Mouse (Mus musculus) kidney, embryonic 15.5 days (tissue): ENCODE data around the gene Arfgap2. TPM values are rescaled to one million over a fixed set of nuclear protein-coding genes. Genes with fewer than 3 reads are reported as not detected.

Experiments
- ATAC-seq: fragments of 200-750 bp; cut with Nextera tagmentation; replicated peaks from 2 replicates; pipeline ENCODE4 v1.8.0; 2017; ENCODE audit warnings: moderate TSS enrichment; ENCODE audit not compliant: low FRiP score
- H3K27ac ChIP-seq: fragments of 300-500 bp; sonication (generic); 2 replicates; pipeline ENCODE4 v1.5.1; 2015; ENCODE audit warnings: mild to moderate bottlenecking, inconsistent platforms
- H3K27me3 ChIP-seq: fragments of 300-500 bp; sonication (generic); 2 replicates; pipeline ENCODE4 v1.6.1; 2015; ENCODE audit warnings: inconsistent platforms
- H3K36me3 ChIP-seq: fragments of 300-500 bp; sonication (generic); 2 replicates; pipeline ENCODE4 v1.6.1; 2015; ENCODE audit warnings: inconsistent platforms
- H3K4me1 ChIP-seq: fragments of 300-500 bp; sonication (generic); 2 replicates; pipeline ENCODE4 v1.6.1; 2015; ENCODE audit warnings: inconsistent platforms
- H3K4me2 ChIP-seq: fragments of 300-500 bp; sonication (generic); 2 replicates; pipeline ENCODE4 v1.6.1; 2015; ENCODE audit warnings: moderate library complexity, mild to moderate bottlenecking, inconsistent platforms
- H3K4me3 ChIP-seq: fragments of 300-500 bp; sonication (generic); replicated peaks from 2 replicates; pipeline ENCODE4 v1.5.1; 2015; ENCODE audit warnings: mild to moderate bottlenecking, inconsistent platforms
- H3K9ac ChIP-seq: fragments of 300-500 bp; sonication (generic); 2 replicates; pipeline ENCODE4 v1.6.1; 2015; ENCODE audit warnings: mild to moderate bottlenecking, inconsistent platforms
- H3K9me3 ChIP-seq: fragments of 300-500 bp; sonication (generic); replicated peaks from 2 replicates; pipeline ENCODE4 v1.6.1; 2016; ENCODE audit warnings: inconsistent platforms
- WGBS: fragments of 180-500 bp; shearing (Covaris S2); methylation state at CpG from one replicate; pipeline ENCODE4 v1.1.7; 2015; ENCODE audit warnings: mixed read lengths; 5-methylcytosine and 5-hydroxymethylcytosine counted together
- polyA plus RNA-seq: library from polyadenylated mRNA; unstranded; fragments of >200 nt; fragmentation: Nextera tagmentation; extraction: Ambion mirVana; gene quantifications from 2 replicates; pipeline ENCODE4 v1.2.1, GENCODE M21; 2015

Arfgap2 gene
- polyA plus RNA-seq, 1 experiment from 2014 or later = 92.2 TPM

DNA sequence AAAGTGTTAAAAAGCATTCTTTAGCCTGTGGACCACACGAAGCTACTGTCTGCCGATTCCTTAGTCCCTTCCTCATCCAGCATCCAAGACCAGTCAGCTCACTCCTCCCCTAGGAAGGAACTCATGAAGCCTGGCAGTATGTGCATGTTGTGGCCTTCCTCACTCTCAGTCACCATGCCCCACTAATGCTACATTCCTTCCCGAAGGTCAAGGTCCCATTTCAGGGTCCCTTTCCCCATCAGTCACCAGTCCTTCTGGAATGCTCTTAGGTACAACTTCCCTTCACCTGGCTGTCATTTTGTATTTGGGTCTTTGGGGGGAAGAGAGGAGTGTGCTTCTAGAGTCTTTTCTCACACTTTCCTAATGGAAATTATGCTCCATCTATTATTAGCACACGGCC is 12.8 kb upstream of the Arfgap2 start:
- H3K27ac ChIP-seq = no peak overlapping the region
- no peak for ATAC-seq
- WGBS = 74% methylated on average over 4 of the region's 4 CpGs
- H3K27me3 ChIP-seq = peaks cover 42% of the 10 kb centered on the region
- H3K9ac ChIP-seq = no peak overlapping the region
- no peaks in the 10 kb centered on the region for H3K9me3 ChIP-seq
- H3K4me1 ChIP-seq = peaks cover 22% of the 10 kb centered on the region
- no peaks in the 10 kb centered on the region for H3K36me3 ChIP-seq
- H3K4me2 ChIP-seq = no peak overlapping the region
- no peak overlapping the region for H3K4me3 ChIP-seq

DNA sequence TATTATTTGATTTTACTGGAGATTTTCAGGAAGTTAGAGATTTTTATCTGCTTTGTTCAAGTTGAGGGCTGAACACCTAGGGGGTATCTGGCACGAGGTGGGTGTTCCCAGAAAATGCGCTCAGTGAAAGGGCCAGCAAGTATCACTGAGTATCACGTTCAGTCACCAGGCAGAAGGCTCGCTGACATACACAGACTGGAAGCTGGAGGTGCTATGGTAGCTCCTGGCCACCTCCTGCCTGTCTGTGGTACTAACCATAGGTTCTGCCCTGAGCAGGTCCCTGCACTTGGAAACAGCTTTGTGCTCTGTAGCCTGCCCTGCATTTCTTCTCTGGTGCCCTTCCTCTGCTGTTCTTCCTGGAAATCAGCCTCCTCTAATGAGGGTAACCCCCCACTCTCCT is 12.3 kb upstream of the Arfgap2 start:
- Histone ChIP-seq H3K4me1 (peaks cover 27% of the 10 kb centered on the region), H3K4me2 (no peak overlapping the region), H3K27me3 (peaks cover 42% of the 10 kb centered on the region), H3K36me3 (no peaks in the 10 kb centered on the region), H3K9ac (no peak overlapping the region), H3K9me3 (no peaks in the 10 kb centered on the region), H3K27ac (no peak overlapping the region), H3K4me3 (no peak overlapping the region)
- no peak for ATAC-seq
- WGBS = 55% methylated on average over 4 of the region's 4 CpGs

DNA sequence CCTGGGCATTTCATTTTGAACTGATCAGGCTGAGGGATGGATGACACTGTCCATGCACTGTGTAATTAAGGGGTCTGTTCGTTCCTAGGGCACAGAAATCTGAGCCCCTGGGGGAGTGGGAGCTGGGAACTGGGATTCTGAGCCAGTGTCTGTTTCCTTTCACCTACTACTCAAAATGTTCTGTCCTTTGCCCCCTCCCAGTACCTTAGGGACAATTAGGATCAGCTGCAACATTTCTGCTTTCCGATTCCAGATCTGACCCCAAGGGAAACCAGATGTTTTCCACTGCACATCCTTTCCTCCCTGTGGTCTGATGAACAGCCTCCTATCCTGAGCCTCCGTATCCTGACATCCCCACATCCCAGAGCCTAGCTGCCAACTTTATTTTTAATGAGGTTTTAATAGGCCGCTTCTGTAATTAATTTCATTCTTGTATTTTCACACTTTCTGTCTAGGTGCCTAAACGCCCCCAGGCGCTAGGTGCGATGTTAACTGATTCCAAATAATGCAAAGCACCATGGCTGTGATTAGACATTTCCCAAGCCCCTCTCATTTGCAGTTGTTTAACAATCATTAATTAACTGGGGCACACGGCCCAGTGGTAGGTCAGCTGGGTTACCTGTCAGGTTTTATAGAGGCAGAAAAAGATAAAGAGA is 9.9 kb upstream of the Arfgap2 start:
- no peaks in the 10 kb centered on the region for H3K9me3 ChIP-seq
- H3K9ac ChIP-seq = no peak overlapping the region
- peak overlapping the region; percentile 83 for H3K4me3 ChIP-seq
- ATAC-seq = no peak
- H3K36me3 ChIP-seq = no peaks in the 10 kb centered on the region
- 23% methylated on average over 8 of the region's 8 CpGs for WGBS
- peak overlapping the region; percentile 90 for H3K4me2 ChIP-seq
- peaks cover 36% of the 10 kb centered on the region for H3K4me1 ChIP-seq
- H3K27ac ChIP-seq = no peak overlapping the region
- H3K27me3 ChIP-seq = peaks cover 42% of the 10 kb centered on the region

DNA sequence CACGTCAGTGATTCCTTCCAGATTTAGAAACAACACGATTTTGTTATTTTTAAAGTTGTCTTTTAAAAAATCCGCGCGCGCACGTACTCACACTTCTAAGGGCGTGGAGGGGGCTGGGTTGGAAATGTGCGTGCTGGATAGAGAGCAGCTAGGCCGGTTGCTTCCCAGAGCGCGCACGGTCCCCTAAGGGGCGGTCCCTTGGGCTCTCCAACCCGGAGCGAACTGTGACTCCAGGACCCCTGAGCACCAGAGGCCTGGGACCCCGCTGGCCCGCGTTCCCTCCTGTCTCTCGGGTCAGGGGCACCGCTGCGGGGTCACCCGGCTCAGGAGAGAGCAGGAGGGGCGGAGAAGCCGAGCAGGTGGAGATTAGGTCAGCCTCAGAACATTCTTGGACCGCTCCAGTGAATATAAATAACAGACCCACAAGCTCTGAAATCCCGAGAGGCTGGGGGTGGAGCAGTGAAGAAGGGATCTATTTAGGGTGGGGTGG is 9.1 kb upstream of the Arfgap2 start, which contains the start of gene Pacsin3:
Pacsin3 (plus strand) TSS at position 294 of the 490 bp plus-strand sequence.
- peaks cover 4% of the 10 kb centered on the region for H3K36me3 ChIP-seq
- no peaks in the 10 kb centered on the region for H3K9me3 ChIP-seq
- peak; percentile 37 for ATAC-seq
- peak within 1 kb of the TSS; percentile 83 for H3K4me3 ChIP-seq
- H3K27me3 ChIP-seq = peaks cover 42% of the 10 kb centered on the region
- H3K4me2 ChIP-seq = peak within 1 kb of the TSS; percentile 90
- H3K27ac ChIP-seq = peak within 1 kb of the TSS; percentile 90
- WGBS = 1% methylated on average over 27 of the region's 27 CpGs
- H3K4me1 ChIP-seq = peaks cover 36% of the 10 kb centered on the region
- H3K9ac ChIP-seq = peak within 1 kb of the TSS; percentile 62

DNA sequence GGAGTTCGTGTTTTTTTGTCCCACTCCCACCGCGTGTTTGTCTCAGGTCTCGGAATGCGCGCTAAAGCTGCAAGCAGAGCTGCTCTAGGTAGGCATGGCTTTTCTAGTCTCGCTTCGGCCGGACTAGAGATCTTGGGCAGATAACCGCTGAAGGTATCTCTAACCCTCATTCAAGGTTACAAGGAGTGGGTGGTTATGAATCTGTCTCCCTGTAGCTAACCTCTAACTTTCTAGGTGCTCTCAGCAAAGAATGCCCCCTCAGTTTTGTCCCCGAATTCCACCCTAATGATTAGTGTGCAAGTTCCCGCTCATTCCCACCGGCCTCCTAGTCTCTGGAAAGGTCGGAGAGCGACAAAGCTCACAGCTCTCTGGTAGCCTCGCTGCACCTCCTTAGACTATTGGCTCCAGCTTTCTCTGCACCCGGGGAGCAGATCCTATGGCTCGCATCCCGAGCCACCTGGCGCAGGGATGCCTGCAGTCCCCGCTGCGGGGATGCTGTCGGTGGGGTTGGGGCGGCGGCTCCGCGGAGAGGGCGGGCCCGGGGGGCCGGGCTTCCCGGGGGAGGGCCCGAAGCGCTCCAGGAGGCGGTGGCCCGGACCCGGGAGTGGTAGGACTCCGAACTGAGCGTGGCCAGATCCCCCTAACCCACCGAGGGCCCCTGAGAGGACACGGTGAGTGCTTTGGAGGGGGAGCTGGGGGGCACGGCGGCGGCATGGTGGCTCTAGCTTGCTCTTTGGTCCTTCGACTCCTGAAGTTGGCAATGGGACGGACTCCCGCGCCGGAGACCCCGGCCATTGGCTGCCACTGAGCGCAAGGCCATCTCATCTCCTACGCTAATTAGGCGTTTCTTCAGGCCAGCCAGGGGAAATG is 8.3 kb upstream of the Arfgap2 start:
- peaks cover 42% of the 10 kb centered on the region for H3K27me3 ChIP-seq
- H3K27ac ChIP-seq = peak overlapping the region; percentile 90
- WGBS = under 1% methylated on average over 52 of the region's 52 CpGs
- peaks cover 36% of the 10 kb centered on the region for H3K4me1 ChIP-seq
- H3K9me3 ChIP-seq = no peaks in the 10 kb centered on the region
- peak; percentile 72 for ATAC-seq
- peak overlapping the region; percentile 90 for H3K4me2 ChIP-seq
- H3K9ac ChIP-seq = peak overlapping the region; percentile 62
- H3K4me3 ChIP-seq = peak overlapping the region; percentile 83
- H3K36me3 ChIP-seq = peaks cover 11% of the 10 kb centered on the region

DNA sequence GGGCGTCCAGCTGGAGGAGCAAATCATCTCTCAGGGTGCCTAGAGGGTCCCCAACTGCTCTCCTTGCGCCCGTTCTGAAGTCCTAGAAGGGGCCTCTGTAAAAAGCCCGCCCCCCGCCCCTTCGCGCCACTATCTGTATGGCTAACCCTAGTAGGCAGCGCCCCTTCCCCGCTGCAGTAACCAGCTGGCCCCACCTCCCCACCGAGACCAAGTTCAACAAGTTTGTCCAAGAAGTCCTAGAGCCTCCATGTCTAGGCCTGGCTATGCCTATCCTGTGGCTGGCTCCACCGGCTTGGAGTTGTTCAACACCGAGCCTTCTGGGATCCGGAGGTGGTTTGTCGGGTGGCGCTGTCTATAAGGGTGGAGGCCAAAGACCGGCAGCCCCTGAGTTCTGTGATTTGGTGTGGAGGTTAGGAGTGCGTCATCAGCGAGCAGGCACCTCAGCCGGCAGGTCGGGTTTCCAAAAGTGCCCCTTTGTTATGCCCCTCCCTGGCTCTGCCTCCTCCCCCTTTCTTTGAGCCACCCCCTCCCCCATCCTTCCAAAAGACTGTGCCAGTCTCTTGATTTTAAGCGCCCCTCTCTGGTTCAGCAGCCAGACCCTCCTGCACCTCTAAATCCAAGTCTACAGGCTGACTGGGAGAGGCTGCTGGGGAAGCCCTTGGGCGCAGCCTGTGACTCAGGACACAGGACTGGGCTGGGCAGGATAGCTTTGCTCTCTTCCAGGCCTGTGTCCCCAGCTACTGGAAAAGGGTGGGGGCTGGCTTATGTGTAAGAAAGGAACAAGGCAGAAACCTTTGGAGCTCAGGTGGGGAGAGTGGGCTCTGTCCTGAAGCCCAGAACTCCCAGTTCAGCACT is 7.4 kb upstream of the Arfgap2 start:
- 2% methylated on average over 22 of the region's 22 CpGs for WGBS
- Histone ChIP-seq H3K27ac (peak overlapping the region; percentile 90), H3K4me2 (peak overlapping the region; percentile 90), H3K27me3 (peaks cover 39% of the 10 kb centered on the region), H3K9me3 (no peaks in the 10 kb centered on the region), H3K36me3 (peaks cover 17% of the 10 kb centered on the region), H3K9ac (peak overlapping the region; percentile 62), H3K4me3 (peak overlapping the region; percentile 83), H3K4me1 (peaks cover 36% of the 10 kb centered on the region)
- peak; percentile 79 for ATAC-seq

DNA sequence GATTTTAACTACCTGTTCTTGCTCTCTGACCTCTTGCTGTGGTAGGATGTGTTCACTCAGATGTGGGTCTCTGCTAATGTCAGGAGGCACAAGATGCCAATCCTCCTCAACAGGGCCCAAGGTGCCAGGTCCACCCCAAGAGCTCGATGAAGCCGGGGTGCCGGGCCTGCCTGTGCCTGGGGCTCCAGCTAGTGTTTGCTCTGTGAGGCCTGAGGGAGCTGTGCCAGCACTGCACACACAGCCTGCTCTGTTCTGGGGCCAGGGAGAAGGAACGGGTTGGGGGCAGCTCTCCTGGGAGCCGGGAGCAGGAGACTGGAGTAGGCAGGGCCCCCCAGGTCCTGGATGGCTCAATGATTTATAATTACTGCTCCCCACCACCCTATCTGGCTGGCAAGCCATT is 6.7 kb upstream of the Arfgap2 start:
- H3K4me2 ChIP-seq = peak overlapping the region; percentile 90
- peak overlapping the region; percentile 62 for H3K9ac ChIP-seq
- H3K4me3 ChIP-seq = peak overlapping the region; percentile 83
- peaks cover 36% of the 10 kb centered on the region for H3K4me1 ChIP-seq
- ATAC-seq = no peak
- peak overlapping the region; percentile 90 for H3K27ac ChIP-seq
- WGBS = 65% methylated on average over 5 of the region's 5 CpGs
- H3K27me3 ChIP-seq = peaks cover 34% of the 10 kb centered on the region
- peaks cover 24% of the 10 kb centered on the region for H3K36me3 ChIP-seq
- H3K9me3 ChIP-seq = no peaks in the 10 kb centered on the region

DNA sequence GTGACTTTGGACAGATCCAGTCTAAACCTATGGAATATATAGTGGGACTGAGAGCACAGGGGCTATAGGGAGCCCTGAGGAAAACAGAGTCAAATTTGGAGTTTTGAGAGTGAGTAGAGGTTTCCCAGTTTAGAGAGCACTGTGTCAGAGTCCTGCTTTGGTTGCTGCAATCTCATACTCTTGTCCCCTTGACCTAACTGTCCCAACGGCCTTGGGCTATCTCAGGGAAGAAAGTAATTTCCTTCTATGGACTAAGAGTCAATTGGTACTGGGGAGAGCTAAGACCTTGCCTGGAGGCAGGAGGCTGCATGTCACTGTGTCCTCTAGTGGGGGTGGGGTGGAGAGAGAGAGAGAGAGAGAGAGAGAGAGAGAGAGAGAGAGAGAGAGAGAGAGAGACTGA is 5.9 kb upstream of the Arfgap2 start:
- WGBS = 61% methylated on average over 1 of the region's 1 CpGs
- H3K27ac ChIP-seq = no peak overlapping the region

DNA sequence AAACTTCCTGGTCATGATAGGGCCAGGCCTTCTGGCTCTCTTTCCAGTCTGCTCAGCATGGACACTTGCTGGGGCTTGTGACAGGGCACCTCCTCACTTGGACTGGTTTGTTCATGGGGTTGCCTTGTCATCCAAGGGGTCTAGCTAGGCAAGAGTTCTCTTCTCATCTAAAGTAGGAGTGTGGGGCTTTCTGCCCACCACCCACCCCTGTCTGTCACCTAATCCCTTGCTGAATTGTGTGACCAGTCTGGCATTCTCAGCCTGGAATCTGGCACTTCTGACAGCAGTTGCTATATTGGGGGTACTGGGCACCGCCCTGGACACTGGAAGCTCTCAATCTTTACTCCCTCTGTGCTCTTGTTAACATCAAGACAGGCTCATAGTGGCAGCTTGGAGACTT is 5.3 kb upstream of the Arfgap2 start:
- Histone ChIP-seq H3K27ac (no peak overlapping the region), H3K4me1 (peaks cover 45% of the 10 kb centered on the region), H3K4me2 (no peak overlapping the region), H3K9me3 (no peaks in the 10 kb centered on the region), H3K27me3 (peaks cover 21% of the 10 kb centered on the region), H3K4me3 (no peak overlapping the region), H3K9ac (no peak overlapping the region), H3K36me3 (peaks cover 28% of the 10 kb centered on the region)
- ATAC-seq = no peak
- WGBS = 100% methylated on average over 1 of the region's 1 CpGs

More for the DNA sequence above, 5.9 kb upstream of the Arfgap2 start:
- Histone ChIP-seq H3K9ac (no peak overlapping the region), H3K9me3 (no peaks in the 10 kb centered on the region), H3K4me2 (no peak overlapping the region), H3K36me3 (peaks cover 28% of the 10 kb centered on the region), H3K4me1 (peaks cover 38% of the 10 kb centered on the region), H3K27me3 (peaks cover 27% of the 10 kb centered on the region), H3K4me3 (no peak overlapping the region)
- ATAC-seq = no peak

DNA sequence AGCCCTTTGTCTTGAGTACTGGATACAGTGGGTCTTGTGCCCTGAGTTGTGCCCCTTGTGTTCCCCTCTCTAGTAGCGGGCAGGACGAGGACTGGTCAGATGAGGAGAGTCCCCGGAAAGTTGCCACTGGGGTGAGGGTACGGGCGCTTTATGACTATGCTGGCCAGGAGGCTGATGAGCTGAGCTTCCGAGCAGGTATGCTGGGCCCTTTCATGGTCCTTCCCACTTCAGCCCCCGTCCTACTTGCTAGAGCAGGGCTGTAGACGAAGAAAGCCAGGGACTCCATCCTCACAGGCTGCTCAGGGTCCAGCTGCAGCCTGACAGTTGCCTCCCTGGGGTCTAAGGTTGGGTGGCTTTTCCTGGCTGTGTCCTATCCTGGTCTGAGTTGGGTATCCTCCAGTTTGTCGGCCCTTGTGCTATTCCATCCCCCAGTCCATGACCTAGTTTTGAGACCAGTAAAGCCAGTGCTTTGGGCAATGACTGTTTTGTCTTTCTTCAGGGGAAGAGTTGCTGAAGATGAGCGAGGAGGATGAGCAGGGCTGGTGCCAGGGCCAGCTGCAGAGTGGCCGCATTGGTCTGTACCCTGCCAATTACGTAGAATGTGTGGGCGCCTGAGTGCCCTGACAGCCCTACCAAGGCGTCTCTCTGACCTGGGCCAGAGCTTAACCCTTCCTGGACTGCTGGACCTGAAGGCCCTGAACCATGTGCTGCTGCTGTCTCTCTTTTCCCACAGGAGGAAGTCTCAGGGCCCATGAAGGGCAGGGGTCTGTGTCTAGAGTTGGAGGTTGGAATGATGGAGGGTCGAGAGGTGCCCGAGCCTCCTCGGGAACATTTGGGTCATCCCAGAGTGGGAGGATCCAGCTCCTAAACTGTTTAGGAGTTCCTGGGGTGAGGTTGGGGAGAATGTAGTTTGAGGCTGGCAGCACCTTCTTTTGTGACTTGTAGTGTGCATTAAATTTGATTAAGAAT is 798 bp upstream of the Arfgap2 start:
- Histone ChIP-seq H3K4me3 (peak overlapping the region; percentile 75), H3K36me3 (peaks cover 55% of the 10 kb centered on the region), H3K9ac (peak overlapping the region; percentile 44), H3K27me3 (no peaks in the 10 kb centered on the region), H3K4me2 (peak overlapping the region; percentile 66), H3K4me1 (peaks cover 26% of the 10 kb centered on the region), H3K27ac (peak overlapping the region; percentile 93), H3K9me3 (no peaks in the 10 kb centered on the region)
- ATAC-seq = no peak
- WGBS = 80% methylated on average over 17 of the region's 17 CpGs

DNA sequence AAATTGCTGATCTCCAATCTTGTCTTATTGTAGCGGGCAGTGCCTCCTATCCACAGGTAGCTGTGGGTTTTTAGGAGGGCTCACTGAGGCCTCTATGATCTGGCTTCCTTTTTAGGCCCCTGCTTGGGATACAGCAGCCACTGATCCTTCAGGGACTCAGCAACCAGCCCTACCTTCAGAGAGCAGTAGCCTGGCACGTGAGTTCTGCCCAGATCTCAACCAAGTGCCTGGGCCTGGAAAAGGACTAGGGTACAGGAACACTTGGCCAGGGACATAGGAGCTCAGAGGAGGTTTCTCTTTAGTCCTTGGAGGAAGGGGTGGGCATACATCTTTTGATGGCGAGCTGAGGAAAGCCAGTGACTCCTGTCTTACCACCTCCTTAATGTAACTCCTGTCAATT is 3.3 kb downstream of the Arfgap2 start:
- Histone ChIP-seq H3K9ac (no peak overlapping the region), H3K4me3 (no peak overlapping the region), H3K9me3 (no peaks in the 10 kb centered on the region), H3K4me2 (no peak overlapping the region), H3K27me3 (no peaks in the 10 kb centered on the region), H3K36me3 (peaks cover 70% of the 10 kb centered on the region), H3K27ac (no peak overlapping the region), H3K4me1 (peaks cover 26% of the 10 kb centered on the region)
- WGBS = 88% methylated on average over 3 of the region's 3 CpGs
- ATAC-seq = no peak
